Mouse (Mus musculus): ENCODE measurements at regions not wholly inside any gene's neighbourhood (a gene's known extent, or its start where the extent isn't known, plus 50 kb on each side); places are given as distances from the start of the nearest gene placed in this dataset.

GRCm38 (mm10) chr6:51009526-51010340, 355.5 kb upstream of the Npvf start:
- TF ChIP-seq CTCF (IDR thresholded peaks at IDR 0.05; ENCODE audit: low read depth, low read length) (no peak), POLR2A (IDR thresholded peaks at IDR 0.05; ENCODE audit: extremely low read depth, insufficient read depth, low read length) (no peak)
